Mouse (Mus musculus): ENCODE measurements at regions not wholly inside any gene's neighbourhood (a gene's known extent, or its start where the extent isn't known, plus 50 kb on each side); places are given as distances from the start of the nearest gene placed in this dataset.

GRCm38 (mm10) chr8:12051357-12051756, 211.1 kb downstream of the Tex29 start:
- Histone ChIP-seq H3K4me2 (ENCODE audit: insufficient read depth, low read depth, poor library complexity, severe bottlenecking) (no peak overlapping the region), H3K9ac (ENCODE audit: insufficient read depth, low read depth) (no peak overlapping the region), H3K4me1 (ENCODE audit: control insufficient read depth in 1 of 2, insufficient read depth in 2 of 2) (peaks cover 0 to 4% of the 10 kb centered on the region in 2 experiments; a peak in 1 of 4 replicates), H3K9me3 (replicated peaks; ENCODE audit: low read length) (peaks cover 3% of the 10 kb centered on the region), H3K79me2 (replicated peaks; ENCODE audit: control insufficient read depth, extremely low read depth, insufficient read depth, poor library complexity, severe bottlenecking) (no peaks in the 10 kb centered on the region), H3K4me3 (replicated peaks in 1 of 3; ENCODE audit: low read depth in 2 of 3, low read length in 2 of 3, poor library complexity in 1 of 3) (no peak overlapping the region), H3K27ac (ENCODE audit: insufficient read depth, low read depth) (no peak overlapping the region), H3K36me3 (replicated peaks in 1 of 2; ENCODE audit: control insufficient read depth in 1 of 2, insufficient read depth in 1 of 2, low read length in 1 of 2) (no peaks in the 10 kb centered on the region), H3K27me3 (replicated peaks) (peaks cover 42% of the 10 kb centered on the region)
- no peak for DNase-seq (ENCODE audit: extremely low read depth)
- in situ Hi-C loops (cut with MboI; ENCODE audit: low pct_ligation_motif_present, low pct_unique_long_range_greater_than_20kb, low sequenced_read_pairs): no loop called here
- dilution Hi-C loops (cut with MboI; ENCODE audit: extremely low pct_ligation_motif_present, extremely low pct_unique_long_range_greater_than_20kb, low sequenced_read_pairs): no loop called here
- TF ChIP-seq CTCF (conservative IDR thresholded peaks at IDR 0.05 in 1 of 2, IDR thresholded peaks at IDR 0.05 in 1 of 2; ENCODE audit: low read depth in 2 of 2, low read length in 2 of 2) (no peak), USF1 (IDR thresholded peaks at IDR 0.05; ENCODE audit: low read depth, low read length) (no peak), TCF12 (IDR thresholded peaks at IDR 0.05; ENCODE audit: low read depth, low read length) (no peak), ZC3H11A (IDR thresholded peaks at IDR 0.05; ENCODE audit: low read depth, low read length) (no peak), BHLHE40 (IDR thresholded peaks at IDR 0.05; ENCODE audit: low read depth, low read length) (no peak), CHD1 (IDR thresholded peaks at IDR 0.05; ENCODE audit: low read depth, low read length) (no peak), ETS1 (conservative IDR thresholded peaks at IDR 0.05; ENCODE audit: low read depth, low read length) (no peak), ZKSCAN1 (IDR thresholded peaks at IDR 0.05; ENCODE audit: borderline replicate concordance, low read depth, low read length) (no peak), SIN3A (IDR thresholded peaks at IDR 0.05; ENCODE audit: low read length) (no peak), HCFC1 (IDR thresholded peaks at IDR 0.05; ENCODE audit: low read depth, low read length) (no peak), SMC3 (IDR thresholded peaks at IDR 0.05; ENCODE audit: low read depth, low read length) (no peak), MAFK (IDR thresholded peaks at IDR 0.05; ENCODE audit: insufficient replicate concordance, low read length) (no peak), MAZ (IDR thresholded peaks at IDR 0.05; ENCODE audit: low read depth, low read length) (no peak), EP300 (IDR thresholded peaks at IDR 0.05; ENCODE audit: low read length) (no peak), ZMIZ1 (IDR thresholded peaks at IDR 0.05; ENCODE audit: low read depth, low read length) (no peak), TBP (conservative IDR thresholded peaks at IDR 0.05; ENCODE audit: low read depth, low read length) (no peak), JUND (conservative IDR thresholded peaks at IDR 0.05; ENCODE audit: low read depth, low read length) (no peak), USF2 (conservative IDR thresholded peaks at IDR 0.05; ENCODE audit: low read depth, low read length) (no peak), MAX (IDR thresholded peaks at IDR 0.05; ENCODE audit: low read length) (no peak), CHD2 (IDR thresholded peaks at IDR 0.05; ENCODE audit: low read length) (no peak)

GRCm38 (mm10) chr8:12055931-12056330, 215.7 kb downstream of the Tex29 start:
- Histone ChIP-seq H3K4me1 (ENCODE audit: control insufficient read depth in 1 of 2, insufficient read depth in 2 of 2) (no peaks in the 10 kb centered on the region), H3K4me3 (replicated peaks in 1 of 3; ENCODE audit: low read depth in 2 of 3, low read length in 2 of 3, poor library complexity in 1 of 3) (no peak overlapping the region), H3K27me3 (replicated peaks) (peaks cover 56% of the 10 kb centered on the region), H3K9ac (ENCODE audit: insufficient read depth, low read depth) (no peak overlapping the region), H3K79me2 (replicated peaks; ENCODE audit: control insufficient read depth, extremely low read depth, insufficient read depth, poor library complexity, severe bottlenecking) (no peaks in the 10 kb centered on the region), H3K4me2 (ENCODE audit: insufficient read depth, low read depth, poor library complexity, severe bottlenecking) (no peak overlapping the region), H3K36me3 (replicated peaks in 1 of 2; ENCODE audit: control insufficient read depth in 1 of 2, insufficient read depth in 1 of 2, low read length in 1 of 2) (no peaks in the 10 kb centered on the region), H3K27ac (ENCODE audit: insufficient read depth, low read depth) (no peak overlapping the region), H3K9me3 (replicated peaks; ENCODE audit: low read length) (no peaks in the 10 kb centered on the region)
- in situ Hi-C loops (cut with MboI; ENCODE audit: low pct_ligation_motif_present, low pct_unique_long_range_greater_than_20kb, low sequenced_read_pairs): no loop called here
- no peak for DNase-seq (ENCODE audit: extremely low read depth)
- no peak for TF ChIP-seq JUN (IDR thresholded peaks at IDR 0.05; ENCODE audit: insufficient read depth, low read depth, low read length)
- TF ChIP-seq EP300 (IDR thresholded peaks at IDR 0.05; ENCODE audit: low read length): no peak
- no peak for TF ChIP-seq IRF4 (IDR thresholded peaks at IDR 0.05; ENCODE audit: low read depth, low read length)
- no peak for TF ChIP-seq SMC3 (IDR thresholded peaks at IDR 0.05; ENCODE audit: low read depth, low read length)
- TF ChIP-seq ETS1 (conservative IDR thresholded peaks at IDR 0.05; ENCODE audit: low read depth, low read length): no peak
- TF ChIP-seq UBTF (IDR thresholded peaks at IDR 0.05; ENCODE audit: low read depth, low read length): no peak
- TF ChIP-seq CHD1 (IDR thresholded peaks at IDR 0.05; ENCODE audit: low read depth, low read length): no peak
- dilution Hi-C loops (cut with MboI; ENCODE audit: extremely low pct_ligation_motif_present, extremely low pct_unique_long_range_greater_than_20kb, low sequenced_read_pairs): no loop called here
